Mouse (Mus musculus) left cerebral cortex, postnatal 25 days (tissue): ENCODE measurements around the gene Olfr824. TPM values are rescaled to one million over a fixed set of nuclear protein-coding genes. Genes with fewer than 3 reads are reported as not detected.
"Not testable (repeated sequence)": the region's sequence is repeated elsewhere in the genome, so short reads cannot be mapped to it uniquely, and the experiment has no call there.

Experiments used
- DNase-seq, 2 experiments: peaks; one replicate each; pipeline ENCODE4 v3.0.0; 2022; ENCODE audit warnings: low spot score in 2 of 2, mixed read lengths in 1 of 2
- intact Hi-C: fragments of 180-260 bp; cut with DNase I; formaldehyde crosslinking; loops from one replicate; pipeline ENCODE4 v1.15.1; 2025
- total RNA-seq, 2 experiments: library from RNA; stranded (reverse); gene quantifications; 2 replicates each; pipeline ENCODE4 v1.2.3; 2021

Olfr824 gene
- total RNA-seq = not detected

DNA sequence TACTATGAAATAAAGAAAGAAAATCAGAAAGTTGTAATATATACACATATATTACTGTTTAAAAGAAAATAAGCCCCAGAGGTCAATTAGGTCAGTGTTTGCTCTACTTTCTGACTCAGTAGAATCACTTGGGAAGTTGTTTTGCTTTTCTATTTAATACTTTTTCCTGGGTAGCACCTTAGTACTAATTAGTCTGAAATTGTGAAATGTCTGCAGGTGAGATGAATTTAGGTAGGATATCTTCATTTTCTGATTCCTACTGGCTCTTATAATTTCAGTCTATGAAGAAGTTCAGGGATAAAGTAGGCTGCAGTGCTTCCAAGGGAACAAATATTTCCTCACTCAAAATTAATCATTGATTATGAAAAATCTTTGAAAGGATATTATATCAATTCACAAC, at the start of gene Olfr824:
TSS of gene Olfr824 (minus strand) at position 101 of the 400 bp plus-strand sequence.
- DNase-seq, intact Hi-C loops: not testable (repeated sequence)

DNA sequence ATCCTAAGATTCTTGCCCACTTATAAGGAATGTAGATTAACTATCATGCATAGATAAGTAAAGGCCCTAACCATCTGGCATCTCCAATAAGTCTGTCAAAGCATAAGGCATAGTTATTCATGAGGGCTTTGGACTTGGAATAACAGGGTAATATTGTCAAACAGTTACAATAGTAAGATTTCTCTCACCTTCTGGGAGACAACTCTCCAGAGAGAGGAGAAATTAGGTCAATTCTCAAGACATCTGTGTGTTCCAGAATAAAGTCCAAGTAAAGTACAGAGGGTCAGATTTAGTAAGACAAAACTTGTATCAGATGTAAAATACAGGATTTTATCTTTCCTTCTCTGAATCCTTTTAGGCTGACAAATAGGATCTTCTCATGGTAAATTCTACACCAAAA, 36.9 kb upstream of the Olfr824 start, which contains the start of gene Olfr825:
TSS of gene Olfr825 (minus strand) at position 101 of the 400 bp plus-strand sequence.
- intact Hi-C loops = no loop called here
- no peak for DNase-seq

DNA sequence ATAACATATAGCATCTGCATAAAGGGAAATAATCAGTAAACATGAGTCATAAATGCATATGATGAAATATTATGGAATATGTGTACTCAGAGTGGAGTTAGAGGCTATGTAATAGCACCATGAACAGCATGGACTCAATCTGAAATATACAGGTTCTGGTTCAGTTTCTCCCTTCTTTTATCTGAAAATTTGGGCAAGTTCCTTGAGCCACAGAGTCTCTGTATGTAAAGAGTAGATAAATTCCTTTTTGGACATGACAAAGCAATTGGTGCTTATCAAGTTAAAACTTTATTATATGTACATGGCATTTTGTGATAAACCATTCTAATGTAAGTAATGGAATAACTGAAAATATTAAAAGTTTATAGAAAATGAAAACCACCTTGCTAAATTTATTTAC, 35.4 kb upstream of the Olfr824 start:
- DNase-seq = no peak
- intact Hi-C loops = no loop called here

DNA sequence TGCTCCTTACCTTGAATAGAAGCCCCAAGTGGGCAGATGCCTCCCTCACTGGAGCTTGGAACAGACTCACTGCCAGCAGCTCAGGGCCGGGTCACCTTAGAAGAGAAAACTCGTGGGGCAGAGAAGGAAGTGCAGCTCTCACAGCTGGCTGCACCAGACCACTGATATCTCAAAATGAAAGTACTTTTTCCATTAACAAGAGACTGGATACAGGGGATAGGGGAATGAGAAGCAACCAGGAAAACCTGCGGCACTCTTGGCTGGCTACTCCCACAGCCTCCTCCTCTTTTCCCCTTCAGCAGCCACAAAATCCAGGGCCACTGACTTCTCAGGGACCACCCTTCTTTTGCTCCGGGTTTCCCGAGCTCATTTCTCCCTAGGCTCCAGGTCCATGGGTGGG, 14.3 kb upstream of the Olfr824 start:
- intact Hi-C loops = no loop called here
- DNase-seq = no peak

DNA sequence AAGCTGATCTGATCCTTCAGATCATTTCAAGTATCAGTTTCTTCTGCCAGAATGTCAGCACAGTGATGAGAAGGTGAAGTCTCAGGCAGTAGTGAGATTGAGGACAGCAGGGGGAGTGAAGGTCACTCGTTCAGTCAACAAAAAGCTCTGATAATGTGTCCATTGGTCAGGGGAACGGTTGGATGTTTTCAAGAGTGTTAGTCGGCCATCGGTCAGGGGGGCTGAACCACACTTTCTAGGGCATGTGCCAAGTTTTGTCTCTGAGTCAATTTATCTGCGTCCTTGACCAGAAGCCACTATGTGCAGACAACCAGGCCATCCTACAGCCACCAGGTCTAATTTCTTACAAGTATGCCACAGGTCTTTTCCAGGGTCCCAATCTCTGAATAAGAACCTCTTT, 12.7 kb upstream of the Olfr824 start:
- intact Hi-C loops, DNase-seq: not testable (repeated sequence)

DNA sequence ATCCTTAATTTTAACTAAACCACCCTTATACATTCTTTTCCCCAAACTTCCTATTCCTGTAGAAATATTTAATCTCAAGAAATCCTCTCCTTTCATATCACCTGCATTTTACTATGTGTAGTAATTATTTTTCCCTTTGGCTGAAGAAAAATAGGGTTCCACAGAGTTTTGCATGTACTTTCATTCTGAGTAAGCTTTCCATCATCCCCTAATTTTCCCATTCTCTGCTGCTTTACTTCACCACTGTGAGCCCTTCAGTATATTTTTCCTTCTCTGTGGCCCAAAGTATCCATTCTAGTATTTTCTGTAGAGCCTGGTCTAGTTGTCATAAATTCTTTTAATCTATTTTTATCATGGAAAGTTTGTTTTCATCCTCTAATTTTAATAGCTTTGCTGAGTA, 5.0 kb upstream of the Olfr824 start:
- DNase-seq = no peak
- intact Hi-C loops = no loop called here

DNA sequence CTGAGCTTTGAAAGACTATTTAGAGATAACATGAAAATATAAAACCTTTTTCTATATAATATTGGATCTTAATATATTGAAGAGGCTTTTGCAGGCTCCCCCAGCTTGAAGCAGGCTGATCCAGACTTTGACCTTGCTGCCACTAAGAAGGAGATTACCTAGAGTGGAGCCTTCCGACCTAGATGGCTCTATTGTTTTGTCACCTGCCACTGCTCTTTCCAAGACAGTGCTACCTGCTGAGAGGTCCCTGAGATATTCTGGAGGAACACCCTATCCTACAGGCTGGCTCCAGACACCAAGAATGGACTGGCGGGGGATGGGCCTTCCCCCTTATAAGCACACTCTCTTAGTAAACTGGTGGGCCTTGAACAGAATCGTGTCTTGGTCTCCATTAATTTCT, 13.8 kb downstream of the Olfr824 start:
- intact Hi-C loops, DNase-seq: not testable (repeated sequence)

DNA sequence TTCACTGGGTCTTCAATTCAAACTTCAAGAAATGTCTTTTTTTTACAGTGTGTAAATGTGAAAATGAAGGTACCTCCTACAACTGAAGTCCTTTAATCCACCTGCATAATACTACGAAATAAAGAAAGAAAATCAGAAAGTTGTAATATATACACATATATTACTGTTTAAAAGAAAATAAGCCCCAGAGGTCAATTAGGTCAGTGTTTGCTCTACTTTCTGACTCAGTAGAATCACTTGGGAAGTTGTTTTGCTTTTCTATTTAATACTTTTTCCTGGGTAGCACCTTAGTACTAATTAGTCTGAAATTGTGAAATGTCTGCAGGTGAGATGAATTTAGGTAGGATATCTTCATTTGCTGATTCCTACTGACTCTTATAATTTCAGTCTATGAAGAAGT, 14.5 kb downstream of the Olfr824 start, which contains the start of gene Olfr823:
TSS of gene Olfr823 (minus strand) at position 101 of the 400 bp plus-strand sequence.
- DNase-seq, intact Hi-C loops: not testable (repeated sequence)

DNA sequence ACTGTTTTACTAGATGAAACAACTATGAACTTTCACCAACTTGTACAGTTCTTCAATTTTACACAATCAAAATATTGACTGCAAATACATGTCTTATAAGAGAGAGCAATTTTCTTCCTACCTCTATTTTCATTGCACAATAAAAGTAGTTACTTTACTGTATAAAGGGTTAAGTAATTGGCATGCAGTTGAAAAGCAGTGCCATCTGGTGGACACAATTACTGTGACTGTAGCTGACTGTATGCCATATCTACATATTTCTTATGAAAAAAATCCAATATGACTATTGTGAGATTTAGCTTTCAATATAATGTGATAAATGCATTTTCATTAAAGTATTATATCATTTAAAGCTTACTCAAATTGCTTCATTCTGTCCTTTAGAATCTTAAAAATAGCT, 33.7 kb downstream of the Olfr824 start:
- DNase-seq = no peak
- intact Hi-C loops = no loop called here

DNA sequence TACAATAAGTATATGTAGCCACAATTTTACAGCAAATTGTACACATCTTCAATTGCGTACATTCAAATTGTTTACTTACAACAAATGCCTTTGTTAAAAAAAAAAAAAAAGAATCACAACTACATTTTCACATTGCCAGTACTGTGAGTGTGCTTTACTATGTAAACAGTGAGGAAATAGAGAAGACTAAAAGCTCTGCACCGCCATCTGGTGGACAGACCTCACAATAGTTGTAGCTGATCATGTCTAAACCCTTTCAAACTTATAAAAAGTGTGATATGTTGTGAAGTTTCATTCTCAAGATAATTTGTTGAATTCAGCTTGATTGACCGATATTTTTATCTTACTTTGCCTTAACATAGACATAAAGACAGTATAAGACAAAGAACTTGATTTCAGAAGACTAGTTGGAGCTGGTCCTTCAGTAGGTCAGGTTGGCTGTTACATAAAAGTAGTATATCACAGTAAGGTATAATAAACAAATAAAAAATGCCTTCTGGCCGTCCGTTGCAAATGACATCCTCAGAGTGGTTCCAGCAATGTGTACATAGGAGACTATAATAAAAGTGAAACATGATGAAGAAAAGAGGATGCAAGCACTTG, 36.9 kb downstream of the Olfr824 start:
- intact Hi-C loops = loop anchor here (2.0 kb wide), 2 partner anchors 544 to 1066 kb away; no protein-coding TSS in a partner anchor
- DNase-seq = peak; percentile 62 to 67

Other genes with a start within 250 kb of the Olfr824 start
- gene Olfr815, start 224.1 kb downstream of the Olfr824 start, total RNA-seq = not detected
- gene Olfr816, start 214.4 kb downstream of the Olfr824 start, total RNA-seq = not detected
- gene Olfr818, start 180.9 kb downstream of the Olfr824 start, total RNA-seq = not detected
- gene Olfr819, start 162.7 kb downstream of the Olfr824 start, total RNA-seq = not detected
- gene Olfr247, start 153.9 kb downstream of the Olfr824 start, total RNA-seq = not detected
- not detected for gene Gm10310, start 144.9 kb downstream of the Olfr824 start, total RNA-seq
- not detected for gene Olfr820, start 117.4 kb downstream of the Olfr824 start, total RNA-seq
- gene Olfr821, start 99.7 kb downstream of the Olfr824 start, total RNA-seq = not detected
- gene Olfr822, start 58.8 kb downstream of the Olfr824 start, total RNA-seq = not detected
- gene Olfr823, start 14.6 kb downstream of the Olfr824 start, total RNA-seq = not detected
- not detected for gene Olfr825, start 36.8 kb upstream of the Olfr824 start, total RNA-seq
- not detected for gene Olfr826, start 54.2 kb upstream of the Olfr824 start, total RNA-seq
- not detected for gene Olfr827, start 84.4 kb upstream of the Olfr824 start, total RNA-seq
- under 1 TPM; 0.23 to 0.25 TPM for gene Neurod4, start 150.2 kb upstream of the Olfr824 start, total RNA-seq
- gene Tespa1, start 192.9 kb upstream of the Olfr824 start, total RNA-seq = 1 to 10 TPM; 2.2 to 2.4 TPM